Mouse (Mus musculus): Measurements from ENCODE around the gene Cbln3. TPM values are rescaled to one million over a fixed set of nuclear protein-coding genes. Genes with fewer than 3 reads are reported as not detected.

The Cbln3 gene
- polyA plus RNA-seq, 1 experiment from 2014 or later, result 0.33 TPM

GRCm38 (mm10) chr14:55833126-55833525 lies 51.1 kb downstream of the Cbln3 start:
- no peak for DNase-seq (ENCODE audit: low spot score)
- Histone ChIP-seq H3K4me1 (replicated peaks) (peaks cover 29% of the 10 kb centered on the region), H3K4me3 (no peak overlapping the region), H3K9me3 (no peaks in the 10 kb centered on the region), H3K36me3 (peaks cover 29% of the 10 kb centered on the region), H3K27ac (no peak overlapping the region), H3K27me3 (ENCODE audit: insufficient read depth, poor library complexity, severe bottlenecking) (peaks cover 7% of the 10 kb centered on the region)
- WGBS, result 82% methylated on average over 4 of the region's 4 CpGs

DNA sequence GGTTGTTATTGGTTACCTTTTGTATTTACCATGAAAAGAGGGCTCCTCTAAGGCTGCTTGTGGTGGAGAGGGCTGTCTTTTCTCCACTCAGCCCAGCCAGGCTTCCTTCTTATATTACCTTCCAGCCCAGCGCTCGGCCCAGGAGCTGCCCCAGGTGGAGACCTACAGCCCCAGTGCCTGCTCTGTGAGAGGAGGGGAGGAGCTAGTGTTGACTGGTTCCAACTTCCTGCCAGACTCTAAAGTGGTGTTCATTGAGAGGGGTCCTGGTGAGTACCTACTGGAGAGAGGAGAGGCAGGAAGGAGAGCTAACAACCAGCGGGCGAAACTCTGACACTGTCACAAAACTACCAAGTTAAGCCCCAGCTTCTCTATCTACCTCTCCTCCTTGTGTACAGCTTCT lies 53.9 kb downstream of the Cbln3 start:
- H3K36me3 ChIP-seq, result peaks cover 29% of the 10 kb centered on the region
- H3K9me3 ChIP-seq, result no peaks in the 10 kb centered on the region
- no peak overlapping the region for H3K4me3 ChIP-seq
- DNase-seq (ENCODE audit: low spot score), result no peak
- peaks cover 35% of the 10 kb centered on the region for H3K27me3 ChIP-seq (ENCODE audit: insufficient read depth, poor library complexity, severe bottlenecking)
- H3K4me1 ChIP-seq (replicated peaks), result peaks cover 49% of the 10 kb centered on the region
- no peak overlapping the region for H3K27ac ChIP-seq
- WGBS, result 87% methylated on average over 4 of the region's 4 CpGs

GRCm38 (mm10) chr14:55829854-55830253 lies 54.3 kb downstream of the Cbln3 start:
- H3K4me3 ChIP-seq, result no peak overlapping the region
- WGBS, result 92% methylated on average over 16 of the region's 16 CpGs
- H3K4me1 ChIP-seq (replicated peaks), result peaks cover 52% of the 10 kb centered on the region
- H3K9me3 ChIP-seq, result no peaks in the 10 kb centered on the region
- peaks cover 29% of the 10 kb centered on the region for H3K36me3 ChIP-seq
- peaks cover 38% of the 10 kb centered on the region for H3K27me3 ChIP-seq (ENCODE audit: insufficient read depth, poor library complexity, severe bottlenecking)
- H3K27ac ChIP-seq, result no peak overlapping the region
- no peak for DNase-seq (ENCODE audit: low spot score)

Other genes starting within 250 kb of the Cbln3 start
- 101 and 107 TPM in 2 replicates for gene Ipo4, start 248.4 kb downstream of the Cbln3 start, polyA plus RNA-seq (2016; fragmentation: Nextera tagmentation; extraction: Ambion mirVana)
- 0.76 and 1.5 TPM in 2 replicates for gene Gm49378, start 246.5 kb downstream of the Cbln3 start, polyA plus RNA-seq (2016; fragmentation: Nextera tagmentation; extraction: Ambion mirVana)
- 76.0 and 78.1 TPM in 2 replicates for gene Tm9sf1, start 240.6 kb downstream of the Cbln3 start, polyA plus RNA-seq (2016; fragmentation: Nextera tagmentation; extraction: Ambion mirVana)
- gene Tssk4, start 234.2 kb downstream of the Cbln3 start, polyA plus RNA-seq (2016; fragmentation: Nextera tagmentation; extraction: Ambion mirVana), result 0.40 and 0.97 TPM in 2 replicates
- 65.6 and 67.6 TPM in 2 replicates for gene Mdp1, start 223.9 kb downstream of the Cbln3 start, polyA plus RNA-seq (2016; fragmentation: Nextera tagmentation; extraction: Ambion mirVana)
- gene Gmpr2, start 212.5 kb downstream of the Cbln3 start, polyA plus RNA-seq (2016; fragmentation: Nextera tagmentation; extraction: Ambion mirVana), result 60.0 and 65.9 TPM in 2 replicates
- gene Nedd8, start 212.3 kb downstream of the Cbln3 start, polyA plus RNA-seq (2016; fragmentation: Nextera tagmentation; extraction: Ambion mirVana), result 646 and 662 TPM in 2 replicates
- gene Tinf2, start 202.6 kb downstream of the Cbln3 start, polyA plus RNA-seq (2016; fragmentation: Nextera tagmentation; extraction: Ambion mirVana), result 63.4 and 68.9 TPM in 2 replicates
- gene Tgm1, start 170.5 kb downstream of the Cbln3 start, polyA plus RNA-seq (2016; fragmentation: Nextera tagmentation; extraction: Ambion mirVana), result 0.34 and 0.81 TPM in 2 replicates
- 34.7 and 36.3 TPM in 2 replicates for gene Rabggta, start 162.1 kb downstream of the Cbln3 start, polyA plus RNA-seq (2016; fragmentation: Nextera tagmentation; extraction: Ambion mirVana)
- 68.5 and 73.8 TPM in 2 replicates for gene Dhrs1, start 138.7 kb downstream of the Cbln3 start, polyA plus RNA-seq (2016; fragmentation: Nextera tagmentation; extraction: Ambion mirVana)
- gene Nop9, start 138.7 kb downstream of the Cbln3 start, polyA plus RNA-seq (2016; fragmentation: Nextera tagmentation; extraction: Ambion mirVana), result 53.3 and 56.5 TPM in 2 replicates
- 0.17 TPM in 1 of 2 replicates, not detected in the other for gene Cideb, start 125.9 kb downstream of the Cbln3 start, polyA plus RNA-seq (2016; fragmentation: Nextera tagmentation; extraction: Ambion mirVana)
- gene Ltb4r2, start 123.0 kb downstream of the Cbln3 start, polyA plus RNA-seq (2016; fragmentation: Nextera tagmentation; extraction: Ambion mirVana), result 0.14 and 0.21 TPM in 2 replicates
- gene Ltb4r1, start 118.4 kb downstream of the Cbln3 start, polyA plus RNA-seq (2016; fragmentation: Nextera tagmentation; extraction: Ambion mirVana), result 0.11 and 0.39 TPM in 2 replicates
- gene Adcy4, start 100.3 kb downstream of the Cbln3 start, polyA plus RNA-seq (2016; fragmentation: Nextera tagmentation; extraction: Ambion mirVana), result 7.9 and 10.3 TPM in 2 replicates
- gene Ripk3, start 95.5 kb downstream of the Cbln3 start, polyA plus RNA-seq (2016; fragmentation: Nextera tagmentation; extraction: Ambion mirVana), result 11.9 and 14.4 TPM in 2 replicates
- 34.0 and 34.6 TPM in 2 replicates for gene Nfatc4, start 61.2 kb downstream of the Cbln3 start, polyA plus RNA-seq (2016; fragmentation: Nextera tagmentation; extraction: Ambion mirVana)
- gene Nynrin, start 30.4 kb downstream of the Cbln3 start, polyA plus RNA-seq (2016; fragmentation: Nextera tagmentation; extraction: Ambion mirVana), result 24.1 and 24.4 TPM in 2 replicates
- gene Khnyn, start 555 bp upstream of the Cbln3 start, polyA plus RNA-seq (2016; fragmentation: Nextera tagmentation; extraction: Ambion mirVana), result 21.4 and 24.2 TPM in 2 replicates
- gene Sdr39u1, start 15.9 kb upstream of the Cbln3 start, polyA plus RNA-seq (2016; fragmentation: Nextera tagmentation; extraction: Ambion mirVana), result 33.2 and 38.1 TPM in 2 replicates
- gene Cma1, start 60.3 kb upstream of the Cbln3 start, polyA plus RNA-seq (2016; fragmentation: Nextera tagmentation; extraction: Ambion mirVana), result not detected in 2 replicates
- gene Cma2, start 66.6 kb upstream of the Cbln3 start, polyA plus RNA-seq (2016; fragmentation: Nextera tagmentation; extraction: Ambion mirVana), result not detected in 2 replicates
- not detected in 2 replicates for gene Mcpt1, start 133.6 kb upstream of the Cbln3 start, polyA plus RNA-seq (2016; fragmentation: Nextera tagmentation; extraction: Ambion mirVana)
- not detected in 2 replicates for gene Mcpt9, start 146.1 kb upstream of the Cbln3 start, polyA plus RNA-seq (2016; fragmentation: Nextera tagmentation; extraction: Ambion mirVana)
- gene Mcpt2, start 157.6 kb upstream of the Cbln3 start, polyA plus RNA-seq (2016; fragmentation: Nextera tagmentation; extraction: Ambion mirVana), result not detected in 2 replicates
- gene Mcpt4, start 177.9 kb upstream of the Cbln3 start, polyA plus RNA-seq (2016; fragmentation: Nextera tagmentation; extraction: Ambion mirVana), result not detected in 2 replicates
- gene Mcpt8, start 200.9 kb upstream of the Cbln3 start, polyA plus RNA-seq (2016; fragmentation: Nextera tagmentation; extraction: Ambion mirVana), result not detected in 2 replicates
- gene Ctsg, start 218.2 kb upstream of the Cbln3 start, polyA plus RNA-seq (2016; fragmentation: Nextera tagmentation; extraction: Ambion mirVana), result not detected in 2 replicates
- not detected in 2 replicates for gene Gzme, start 236.2 kb upstream of the Cbln3 start, polyA plus RNA-seq (2016; fragmentation: Nextera tagmentation; extraction: Ambion mirVana)
- gene Gzmd, start 248.2 kb upstream of the Cbln3 start, polyA plus RNA-seq (2016; fragmentation: Nextera tagmentation; extraction: Ambion mirVana), result not detected in 2 replicates

Measured in hindbrain, embryonic 10.5 days (tissue).